Mouse (Mus musculus) olfactory bulb, adult 2 months (tissue): ENCODE data around the gene Efcab11. TPM values are rescaled to one million over a fixed set of nuclear protein-coding genes. Genes with fewer than 3 reads are reported as not detected.

ENCODE experiments used
- H3K27ac ChIP-seq: fragments of 200-500 bp; 2 replicates; pipeline ENCODE4 v1.5.1; 2012; ENCODE audit warnings: low read depth, low read length; ENCODE audit not compliant: insufficient read depth
- H3K4me1 ChIP-seq: fragments of 200-500 bp; 2 replicates; pipeline ENCODE4 v1.6.1; 2012; ENCODE audit warnings: low read length; ENCODE audit not compliant: control insufficient read depth, insufficient read depth
- H3K4me3 ChIP-seq: fragments of 200-500 bp; 2 replicates; pipeline ENCODE4 v1.5.1; 2012; ENCODE audit warnings: mild to moderate bottlenecking, low read depth, low read length, moderate library complexity; ENCODE audit not compliant: insufficient read depth
- CTCF ChIP-seq: fragments of 200-500 bp; IDR thresholded peaks from 2 replicates; pipeline ENCODE4 v1.5.1; 2012; ENCODE audit warnings: low read depth, mild to moderate bottlenecking, low read length, moderate library complexity; ENCODE audit not compliant: insufficient read depth
- POLR2A ChIP-seq: fragments of 200-500 bp; IDR thresholded peaks from 2 replicates; pipeline ENCODE4 v1.6.1; 2012; ENCODE audit warnings: mild to moderate bottlenecking, low read depth, low read length, moderate library complexity; ENCODE audit not compliant: insufficient read depth
- WGBS: fragments of 180-500 bp; shearing (Covaris S2); methylation state at CpG from one replicate; pipeline ENCODE4 v1.1.7; 2018; 5-methylcytosine and 5-hydroxymethylcytosine counted together
- polyA plus RNA-seq: library from polyadenylated mRNA; stranded (reverse); fragments of >200 nt; gene quantifications from 2 replicates; pipeline ENCODE4 v1.2.4, GENCODE M21; 2012; ENCODE audit warnings: low replicate concordance; ENCODE audit not compliant: missing spikeins, insufficient read depth, insufficient read length

Efcab11 gene
- polyA plus RNA-seq, 1 experiment, result not detected

- Histone ChIP-seq H3K27ac (no peak overlapping the region), H3K4me1 (peaks cover 17% of the 10 kb centered on the region), H3K4me3 (no peak overlapping the region)
- WGBS, result 91% methylated on average over 2 of the region's 2 CpGs
- no peak for TF ChIP-seq POLR2A
- TF ChIP-seq CTCF, result no peak
Observed at GRCm38 (mm10) chr12:99718161-99718560, 166.1 kb downstream of the Efcab11 start.

- Histone ChIP-seq H3K27ac (peak overlapping the region; percentile 18), H3K4me1 (peaks cover 16% of the 10 kb centered on the region), H3K4me3 (no peak overlapping the region)
- WGBS, result 40% methylated on average over 8 of the region's 8 CpGs
- no peak for TF ChIP-seq CTCF
- TF ChIP-seq POLR2A, result no peak
Observed at GRCm38 (mm10) chr12:99716038-99716610, 168.1 kb downstream of the Efcab11 start.

GRCm38 (mm10) chr12:99715129-99716037 lies 168.9 kb downstream of the Efcab11 start:
- no peak overlapping the region for H3K4me3 ChIP-seq
- peak overlapping the region; percentile 18 for H3K27ac ChIP-seq
- H3K4me1 ChIP-seq, result peaks cover 16% of the 10 kb centered on the region
- TF ChIP-seq POLR2A (no peak), CTCF (no peak)
- 76% methylated on average over 9 of the region's 9 CpGs for whole genome bisulfite sequencing

GRCm38 (mm10) chr12:99712214-99712613 lies 172.0 kb downstream of the Efcab11 start:
- Histone ChIP-seq H3K4me1 (peaks cover 16% of the 10 kb centered on the region), H3K4me3 (no peak overlapping the region), H3K27ac (no peak overlapping the region)
- 41% methylated on average over 5 of the region's 5 CpGs for WGBS
- no peak for TF ChIP-seq POLR2A
- no peak for TF ChIP-seq CTCF

GRCm38 (mm10) chr12:99702248-99702647 lies 182.0 kb downstream of the Efcab11 start:
- 93% methylated on average over 8 of the region's 8 CpGs for WGBS
- no peak overlapping the region for H3K4me3 ChIP-seq
- no peaks in the 10 kb centered on the region for H3K4me1 ChIP-seq

GRCm38 (mm10) chr12:99700380-99700779 lies 183.9 kb downstream of the Efcab11 start:
- WGBS, result 74% methylated on average over 7 of the region's 7 CpGs
- Histone ChIP-seq H3K4me1 (no peaks in the 10 kb centered on the region), H3K27ac (no peak overlapping the region), H3K4me3 (no peak overlapping the region)
- TF ChIP-seq CTCF (no peak), POLR2A (no peak)

More at GRCm38 (mm10) chr12:99702248-99702647, 182.0 kb downstream of the Efcab11 start:
- no peak overlapping the region for H3K27ac ChIP-seq
- TF ChIP-seq CTCF, result no peak
- no peak for TF ChIP-seq POLR2A

- TF ChIP-seq CTCF (no peak), POLR2A (no peak)
- Histone ChIP-seq H3K4me3 (no peak overlapping the region), H3K27ac (no peak overlapping the region), H3K4me1 (no peaks in the 10 kb centered on the region)
- 91% methylated on average over 5 of the region's 5 CpGs for WGBS
Observed at GRCm38 (mm10) chr12:99699379-99700023, 184.7 kb downstream of the Efcab11 start.

- H3K4me1 ChIP-seq, result no peaks in the 10 kb centered on the region
- no peak for TF ChIP-seq CTCF
- TF ChIP-seq POLR2A, result no peak
- no peak overlapping the region for H3K27ac ChIP-seq
- WGBS, result 80% methylated on average over 3 of the region's 3 CpGs
- no peak overlapping the region for H3K4me3 ChIP-seq
Observed at GRCm38 (mm10) chr12:99694066-99694465, 190.2 kb downstream of the Efcab11 start.
